Mouse (Mus musculus) cerebellum, adult 2 months (tissue): ENCODE measurements around the gene Tnks1bp1. TPM values are rescaled to one million over a fixed set of nuclear protein-coding genes. Genes with fewer than 3 reads are reported as not detected.

Experiments
- DNase-seq, 2 experiments: peaks; one replicate each; pipeline ENCODE4 v3.0.0; 2021
- H3K27ac ChIP-seq: fragments of 200-500 bp; 2 replicates; pipeline ENCODE4 v1.5.1; 2012; ENCODE audit warnings: low read length, control low read depth, inconsistent platforms; ENCODE audit not compliant: insufficient read depth
- H3K27me3 ChIP-seq: fragments of 200-500 bp; 2 replicates; pipeline ENCODE4 v1.6.1; 2012; ENCODE audit warnings: inconsistent platforms, mild to moderate bottlenecking, low read length, moderate library complexity; ENCODE audit not compliant: control insufficient read depth, insufficient read depth
- H3K4me1 ChIP-seq: fragments of 200-500 bp; 2 replicates; pipeline ENCODE4 v1.6.1; 2011; ENCODE audit warnings: low read length; ENCODE audit not compliant: control insufficient read depth, insufficient read depth
- H3K4me3 ChIP-seq: fragments of 200-500 bp; replicated peaks from 2 replicates; pipeline ENCODE3; 2011; ENCODE audit warnings: mild to moderate bottlenecking, low read depth, low read length, control low read depth; ENCODE audit not compliant: insufficient read depth
- CTCF ChIP-seq: fragments of 200-500 bp; IDR thresholded peaks from 2 replicates; pipeline ENCODE4 v1.5.1; 2011; ENCODE audit warnings: low read depth, mild to moderate bottlenecking, control low read depth, low read length, moderate library complexity, borderline replicate concordance; ENCODE audit not compliant: insufficient read depth
- POLR2A ChIP-seq: fragments of 200-500 bp; IDR thresholded peaks from 2 replicates; pipeline ENCODE4 v1.6.1; 2011; ENCODE audit warnings: low read length, control low read depth, borderline replicate concordance; ENCODE audit not compliant: insufficient read depth
- WGBS: fragments of 180-500 bp; shearing (Covaris S2); methylation state at CpG from one replicate; pipeline ENCODE4 v1.1.7; 2018; 5-methylcytosine and 5-hydroxymethylcytosine counted together
- polyA plus RNA-seq: library from polyadenylated mRNA; depleted of rRNA; stranded (reverse); fragments of >200 nt; gene quantifications from 2 replicates; pipeline ENCODE4 v1.2.3, GENCODE M21; 2012; rRNA removed

Gene Tnks1bp1
- polyA plus RNA-seq = 38.4 and 39.6 TPM in 2 replicates

- peak within 1 kb of the TSS; percentile 18; the same call in 1 of the 2 replicates for H3K27ac ChIP-seq
- no peaks in the 10 kb centered on the region for H3K27me3 ChIP-seq
- peak; percentile 37; the same call in 1 of the 2 replicates for TF ChIP-seq POLR2A
- no peak for TF ChIP-seq CTCF
- WGBS = under 1% methylated on average over 42 of the region's 42 CpGs
- H3K4me1 ChIP-seq = peaks cover 6% of the 10 kb centered on the region; the same call in 1 of the 2 replicates
- peak; percentile 94 to 95 for DNase-seq
- H3K4me3 ChIP-seq = peak within 1 kb of the TSS; percentile 60
Observed at GRCm38 (mm10) chr2:85047596-85048167, at the start of gene Tnks1bp1. Gene Tnks1bp1, plus strand, starts transcription at chr2:85048022.

DNA sequence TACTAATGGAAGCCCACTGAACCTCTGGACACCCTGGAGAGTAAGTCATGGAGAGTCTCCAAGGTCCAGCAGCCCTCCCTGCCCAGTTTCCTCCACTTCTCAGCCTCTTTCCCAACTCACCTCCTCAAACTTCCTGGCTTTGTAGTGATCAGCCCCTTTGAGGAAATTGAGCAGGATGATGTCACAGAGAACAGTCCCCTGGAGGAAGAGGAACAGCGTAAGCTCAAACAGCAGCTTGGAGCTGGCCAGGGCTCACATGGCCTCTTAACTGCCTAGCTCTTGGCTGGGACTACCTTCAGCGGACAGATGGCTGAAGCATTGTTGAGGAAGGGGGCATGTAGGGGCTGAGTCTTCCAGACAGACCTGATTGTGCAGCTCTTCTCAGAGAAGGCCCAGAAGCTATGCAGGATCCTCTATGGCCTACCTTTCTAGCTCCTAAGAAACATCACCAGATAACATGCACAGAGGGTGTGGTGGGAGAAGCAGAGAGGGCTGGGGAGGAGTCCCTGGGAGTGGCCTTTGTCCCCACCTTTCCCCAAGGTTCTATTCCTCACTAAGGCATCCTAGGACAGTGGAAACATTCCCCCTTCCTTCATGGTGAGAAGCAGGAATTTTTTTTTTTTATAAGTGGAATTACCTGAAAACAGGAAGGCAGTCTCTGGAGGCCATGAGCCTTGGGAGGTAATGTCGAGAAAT, 48.2 kb upstream of the Tnks1bp1 start:
- no peaks in the 10 kb centered on the region for H3K4me1 ChIP-seq
- DNase-seq = no peak
- no peak overlapping the region for H3K4me3 ChIP-seq
- H3K27me3 ChIP-seq = no peaks in the 10 kb centered on the region
- TF ChIP-seq POLR2A (no peak), CTCF (no peak)
- 48% methylated on average over 3 of the region's 3 CpGs for whole genome bisulfite sequencing
- no peak overlapping the region for H3K27ac ChIP-seq

GRCm38 (mm10) chr2:85001497-85001896, 46.3 kb upstream of the Tnks1bp1 start:
- WGBS = 51% methylated on average over 13 of the region's 13 CpGs
- no peaks in the 10 kb centered on the region for H3K27me3 ChIP-seq
- H3K4me1 ChIP-seq = no peaks in the 10 kb centered on the region
- no peak for DNase-seq
- no peak for TF ChIP-seq CTCF
- no peak for TF ChIP-seq POLR2A
- no peak overlapping the region for H3K27ac ChIP-seq
- no peak overlapping the region for H3K4me3 ChIP-seq

DNA sequence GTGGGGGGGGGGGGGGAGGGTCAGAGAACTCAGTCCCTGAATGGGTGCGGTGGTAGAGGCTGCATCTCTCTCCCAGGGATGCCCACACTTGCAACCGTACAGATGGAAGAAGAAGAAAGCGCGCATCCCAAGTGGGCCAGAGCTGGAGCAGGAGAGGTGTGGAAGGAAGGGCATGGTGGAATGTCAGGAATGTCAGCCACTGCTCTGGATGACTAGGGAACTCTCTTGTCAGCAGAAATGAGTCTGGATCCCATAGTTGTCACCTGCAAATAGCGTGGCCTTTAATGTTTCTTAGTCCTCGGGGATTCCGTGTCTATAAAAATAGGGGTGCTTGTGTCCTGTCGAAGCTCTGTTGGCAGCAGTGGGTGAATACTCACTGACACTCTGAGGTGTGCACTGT, 45.2 kb upstream of the Tnks1bp1 start:
- H3K4me3 ChIP-seq = no peak overlapping the region
- 78% methylated on average over 8 of the region's 8 CpGs for WGBS
- H3K27ac ChIP-seq = no peak overlapping the region
- no peaks in the 10 kb centered on the region for H3K4me1 ChIP-seq
- DNase-seq = no peak
- H3K27me3 ChIP-seq = no peaks in the 10 kb centered on the region
- TF ChIP-seq CTCF (no peak), POLR2A (no peak)

GRCm38 (mm10) chr2:85004341-85004740, 43.5 kb upstream of the Tnks1bp1 start:
- TF ChIP-seq CTCF (no peak), POLR2A (no peak)
- H3K4me3 ChIP-seq = no peak overlapping the region
- H3K4me1 ChIP-seq = no peaks in the 10 kb centered on the region
- 60% methylated on average over 4 of the region's 4 CpGs for WGBS
- no peak for DNase-seq
- H3K27me3 ChIP-seq = no peaks in the 10 kb centered on the region; the same call in 1 of the 2 replicates
- H3K27ac ChIP-seq = no peak overlapping the region

- no peak overlapping the region for H3K4me3 ChIP-seq
- no peaks in the 10 kb centered on the region for H3K4me1 ChIP-seq
- no peak for DNase-seq
- H3K27me3 ChIP-seq = no peaks in the 10 kb centered on the region; the same call in 1 of the 2 replicates
- H3K27ac ChIP-seq = no peak overlapping the region
- TF ChIP-seq CTCF = no peak
- TF ChIP-seq POLR2A = no peak
- WGBS = 75% methylated on average over 7 of the region's 7 CpGs
Observed at GRCm38 (mm10) chr2:85006600-85006999, 41.2 kb upstream of the Tnks1bp1 start.

- WGBS = 18% methylated on average over 4 of the region's 4 CpGs
- no peak for DNase-seq
- H3K27me3 ChIP-seq = no peaks in the 10 kb centered on the region; the same call in 1 of the 2 replicates
- H3K4me1 ChIP-seq = no peaks in the 10 kb centered on the region
- H3K27ac ChIP-seq = no peak overlapping the region
- no peak overlapping the region for H3K4me3 ChIP-seq
- TF ChIP-seq POLR2A = no peak
- no peak for TF ChIP-seq CTCF
Observed at GRCm38 (mm10) chr2:85007729-85008128, 40.1 kb upstream of the Tnks1bp1 start.

DNA sequence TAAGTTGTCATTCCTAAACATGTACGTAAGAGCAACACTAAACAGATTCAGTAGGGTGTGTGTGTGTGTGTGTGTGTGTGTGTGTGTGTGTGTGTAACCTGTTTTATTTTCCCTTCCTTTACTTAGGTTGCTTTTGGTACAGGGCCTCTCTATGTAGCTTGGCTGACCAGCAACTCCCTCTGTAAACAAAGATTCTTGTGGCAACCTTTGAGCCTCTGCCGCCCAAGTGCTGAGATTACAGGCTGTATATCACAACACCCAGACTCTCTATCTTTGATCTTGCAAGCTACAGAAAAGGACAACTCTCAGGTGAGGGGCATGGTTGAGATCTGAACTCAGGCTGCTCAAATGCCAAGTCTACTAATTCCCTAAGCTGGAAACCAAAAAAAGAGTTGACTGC, 38.6 kb upstream of the Tnks1bp1 start:
- DNase-seq = no peak
- no peak for TF ChIP-seq POLR2A
- no peak for TF ChIP-seq CTCF
- no peaks in the 10 kb centered on the region; the same call in 1 of the 2 replicates for H3K27me3 ChIP-seq
- WGBS = 88% methylated on average over 2 of the region's 2 CpGs
- no peaks in the 10 kb centered on the region for H3K4me1 ChIP-seq
- no peak overlapping the region for H3K4me3 ChIP-seq
- no peak overlapping the region for H3K27ac ChIP-seq
